Mouse (Mus musculus) testis, adult 2 months (tissue): Measurements from ENCODE around the gene Ift122. TPM values are rescaled to one million over a fixed set of nuclear protein-coding genes. Genes with fewer than 3 reads are reported as not detected.

Source experiments
- H3K27ac ChIP-seq: fragments of 200-500 bp; 2 replicates; pipeline ENCODE4 v1.5.1; 2012; ENCODE audit warnings: low read depth, low read length; ENCODE audit not compliant: control insufficient read depth, insufficient read depth
- H3K27me3 ChIP-seq: fragments of 200-500 bp; 2 replicates; pipeline ENCODE4 v1.6.1; 2012; ENCODE audit warnings: mild to moderate bottlenecking, low read length, moderate library complexity; ENCODE audit not compliant: control insufficient read depth, insufficient read depth
- H3K36me3 ChIP-seq: fragments of 200-500 bp; 2 replicates; pipeline ENCODE4 v1.6.1; 2012; ENCODE audit warnings: mild to moderate bottlenecking, low read length; ENCODE audit not compliant: control insufficient read depth, insufficient read depth
- H3K4me1 ChIP-seq: fragments of 200-500 bp; 2 replicates; pipeline ENCODE4 v1.6.1; 2012; ENCODE audit warnings: low read length; ENCODE audit not compliant: control insufficient read depth, insufficient read depth
- H3K4me3 ChIP-seq: fragments of 200-500 bp; 2 replicates; pipeline ENCODE4 v1.5.1; 2012; ENCODE audit warnings: low read depth, mild to moderate bottlenecking, low read length, moderate library complexity, mixed read lengths; ENCODE audit not compliant: control insufficient read depth
- CTCF ChIP-seq: fragments of 200-500 bp; IDR thresholded peaks from 2 replicates; pipeline ENCODE4 v1.5.1; 2012; ENCODE audit warnings: low read depth, mild to moderate bottlenecking, inconsistent platforms, low read length, moderate library complexity; ENCODE audit not compliant: control insufficient read depth, insufficient read depth, insufficient replicate concordance
- POLR2A ChIP-seq: fragments of 200-500 bp; IDR thresholded peaks from 2 replicates; pipeline ENCODE4 v1.6.1; 2012; ENCODE audit warnings: low read depth, mild to moderate bottlenecking, inconsistent platforms, low read length, moderate library complexity; ENCODE audit not compliant: control insufficient read depth
- polyA plus RNA-seq: library from polyadenylated mRNA; depleted of rRNA; stranded (reverse); fragments of >200 nt; gene quantifications from 2 replicates; pipeline ENCODE4 v1.2.3, GENCODE M21; 2012

Ift122 gene
- polyA plus RNA-seq, 1 experiment, result 128 TPM

DNA sequence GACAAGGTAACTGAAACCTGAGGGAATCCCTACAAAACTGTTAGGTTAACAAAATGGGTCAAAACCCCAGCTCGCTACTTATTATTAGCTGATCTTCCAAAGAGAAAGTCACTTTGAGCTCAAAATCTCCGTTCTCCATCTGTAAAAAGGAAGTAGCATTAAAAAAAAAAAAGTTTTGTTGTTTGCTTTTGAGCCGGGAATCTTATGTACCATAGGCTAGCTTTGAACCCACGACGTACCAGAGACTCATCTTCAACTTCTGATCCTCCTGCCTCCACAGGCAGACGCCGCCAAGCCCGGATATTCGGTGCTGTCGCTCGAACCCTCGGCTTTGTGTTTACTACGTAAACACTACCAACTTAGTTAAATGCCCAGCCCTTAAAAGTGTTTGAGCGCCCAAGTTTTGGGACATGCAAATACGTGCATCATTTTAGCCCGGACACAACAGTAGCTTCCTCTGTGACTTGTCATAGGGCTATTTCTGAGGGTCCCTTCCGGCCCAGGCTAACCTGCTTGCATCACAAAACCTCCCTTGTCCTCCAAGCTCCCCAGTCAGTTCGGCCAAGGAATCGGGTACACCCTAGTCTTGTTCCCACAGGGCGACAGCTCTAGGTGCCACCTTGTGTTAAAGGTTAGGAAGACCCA lies 702 bp upstream of the Ift122 start:
- H3K4me1 ChIP-seq, result peaks cover 2% of the 10 kb centered on the region
- no peak for TF ChIP-seq CTCF
- no peak; the same call in 1 of the 2 replicates for TF ChIP-seq POLR2A
- no peaks in the 10 kb centered on the region for H3K27me3 ChIP-seq
- H3K4me3 ChIP-seq, result peak overlapping the region; percentile 100
- H3K36me3 ChIP-seq, result no peaks in the 10 kb centered on the region; the same call in 1 of the 2 replicates
- peak overlapping the region; percentile 85 for H3K27ac ChIP-seq

DNA sequence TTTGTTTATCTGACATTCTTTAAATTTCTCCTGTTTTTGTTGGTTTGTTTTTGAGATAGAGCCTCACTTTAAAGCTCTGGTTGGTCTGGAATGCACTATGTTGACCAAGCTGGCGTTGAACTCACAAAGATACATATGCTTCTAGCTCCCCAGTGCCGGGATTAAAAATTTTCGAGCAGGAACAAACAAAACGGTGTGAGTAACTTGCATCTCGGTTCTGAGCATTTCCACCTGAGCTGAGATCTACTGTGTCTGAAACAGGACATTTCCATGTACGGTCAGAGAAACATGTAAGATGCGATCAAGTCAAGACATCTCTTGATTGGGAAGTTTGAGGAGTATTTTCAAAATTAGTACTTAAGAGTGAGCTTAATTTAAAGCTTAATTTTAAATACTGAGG lies 715 bp downstream of the Ift122 start:
- Histone ChIP-seq H3K27me3 (no peaks in the 10 kb centered on the region), H3K4me1 (peaks cover 2% of the 10 kb centered on the region), H3K4me3 (peak overlapping the region; percentile 100), H3K27ac (peak overlapping the region; percentile 100), H3K36me3 (no peaks in the 10 kb centered on the region; the same call in 1 of the 2 replicates)
- no peak for TF ChIP-seq POLR2A
- no peak for TF ChIP-seq CTCF

DNA sequence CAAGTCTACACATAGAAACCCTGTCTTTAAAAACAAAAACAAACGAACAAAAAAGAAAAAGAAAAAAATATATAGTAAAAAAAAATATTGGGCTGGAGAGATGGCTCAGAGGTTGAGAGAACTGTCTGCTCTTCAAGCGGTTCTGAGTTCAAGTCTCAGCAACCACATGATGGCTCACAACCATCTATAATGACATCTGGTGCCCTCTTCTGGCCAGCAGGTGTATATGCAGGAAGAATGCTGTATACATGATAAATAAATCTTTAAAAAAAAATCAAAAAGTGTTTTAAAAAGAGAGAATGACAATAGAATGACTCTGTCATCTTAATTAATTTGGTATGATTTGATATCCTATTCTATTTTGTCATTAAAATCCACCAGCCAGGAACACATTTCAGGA lies 1.2 kb downstream of the Ift122 start:
- TF ChIP-seq CTCF, result no peak
- TF ChIP-seq POLR2A, result no peak
- H3K27me3 ChIP-seq, result no peaks in the 10 kb centered on the region
- peak overlapping the region; percentile 79 for H3K4me3 ChIP-seq
- no peaks in the 10 kb centered on the region; the same call in 1 of the 2 replicates for H3K36me3 ChIP-seq
- H3K4me1 ChIP-seq, result peaks cover 2% of the 10 kb centered on the region
- H3K27ac ChIP-seq, result no peak overlapping the region

DNA sequence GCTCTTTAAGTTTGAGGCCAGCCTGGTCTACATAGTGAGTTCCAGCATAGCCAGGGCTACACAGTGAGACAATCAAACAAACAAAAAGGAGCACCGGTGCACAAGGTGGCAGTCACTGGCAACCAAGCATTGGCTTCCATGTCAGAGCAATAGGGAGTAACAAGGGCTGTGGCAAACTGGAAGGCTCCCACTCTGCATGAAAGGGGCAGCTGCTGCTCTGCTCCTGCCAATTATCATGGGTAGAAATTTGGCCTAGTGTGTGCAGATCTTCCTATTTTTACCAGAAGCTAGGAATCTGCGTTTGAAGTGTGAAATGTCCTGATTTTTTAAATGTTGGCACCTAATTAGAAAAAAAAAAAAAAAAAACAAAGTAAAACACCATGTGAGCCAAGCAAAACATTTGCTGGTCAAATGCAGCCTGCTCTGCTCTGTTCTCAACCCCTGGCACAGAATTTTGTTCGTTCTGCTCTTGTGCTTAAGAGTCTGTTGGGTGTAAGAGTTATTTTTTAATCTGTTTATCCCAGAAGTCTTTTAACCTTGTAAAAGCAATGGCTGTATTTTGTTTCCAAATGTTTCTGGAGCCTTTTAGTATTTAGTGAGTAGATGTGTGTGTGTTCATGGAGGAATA lies 2.6 kb downstream of the Ift122 start:
- no peaks in the 10 kb centered on the region for H3K27me3 ChIP-seq
- TF ChIP-seq CTCF (no peak), POLR2A (no peak)
- H3K36me3 ChIP-seq, result no peaks in the 10 kb centered on the region; the same call in 1 of the 2 replicates
- peak overlapping the region; percentile 57 for H3K4me3 ChIP-seq
- H3K27ac ChIP-seq, result peak overlapping the region; percentile 52
- H3K4me1 ChIP-seq, result peaks cover 2% of the 10 kb centered on the region

DNA sequence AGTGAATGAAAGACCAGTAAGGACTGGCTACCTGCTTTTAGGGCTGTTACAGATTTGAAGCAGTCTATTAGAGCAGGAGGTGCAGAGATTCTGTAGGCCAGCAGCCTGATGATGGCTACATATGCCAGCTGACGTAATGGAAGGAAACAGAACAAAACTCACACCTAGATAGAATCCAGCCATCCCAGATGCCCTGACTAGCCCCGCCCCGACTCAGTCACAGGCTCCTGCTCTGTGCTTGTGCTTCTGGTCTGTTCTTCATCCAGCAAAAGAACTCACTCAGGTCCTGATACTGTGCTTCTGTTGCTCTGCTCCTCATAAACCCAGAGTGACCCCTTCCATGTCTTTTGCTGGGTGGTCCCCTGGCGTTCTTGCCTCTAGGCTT lies 3.1 kb downstream of the Ift122 start:
- H3K4me1 ChIP-seq, result peaks cover 2% of the 10 kb centered on the region
- no peaks in the 10 kb centered on the region for H3K27me3 ChIP-seq
- H3K36me3 ChIP-seq, result no peaks in the 10 kb centered on the region; the same call in 1 of the 2 replicates
- no peak overlapping the region for H3K4me3 ChIP-seq
- no peak overlapping the region for H3K27ac ChIP-seq
- TF ChIP-seq POLR2A (no peak), CTCF (no peak)

DNA sequence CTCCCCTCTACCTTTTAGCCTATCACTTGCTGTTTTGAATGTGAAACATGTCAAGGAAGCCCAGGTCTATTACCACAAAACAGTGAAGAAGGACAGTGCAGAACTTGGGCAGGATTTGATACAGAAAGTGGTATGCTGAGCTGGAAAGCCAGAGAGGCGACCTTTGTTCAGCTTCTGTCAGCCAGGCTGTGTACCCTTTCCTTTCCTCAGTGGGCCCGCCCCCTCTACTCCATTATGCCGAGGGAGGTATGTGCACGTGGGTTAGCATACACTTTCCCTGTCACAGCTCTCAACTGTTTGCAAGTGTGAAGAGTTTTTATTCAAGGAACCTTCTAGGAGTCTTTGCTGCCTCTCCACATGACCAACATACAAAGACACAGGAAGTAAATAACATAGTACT lies 6.0 kb downstream of the Ift122 start:
- Histone ChIP-seq H3K4me1 (peaks cover 2% of the 10 kb centered on the region), H3K4me3 (no peak overlapping the region), H3K27ac (no peak overlapping the region), H3K27me3 (no peaks in the 10 kb centered on the region), H3K36me3 (peaks cover 1% of the 10 kb centered on the region; the same call in 1 of the 2 replicates)
- no peak for TF ChIP-seq POLR2A
- no peak for TF ChIP-seq CTCF

DNA sequence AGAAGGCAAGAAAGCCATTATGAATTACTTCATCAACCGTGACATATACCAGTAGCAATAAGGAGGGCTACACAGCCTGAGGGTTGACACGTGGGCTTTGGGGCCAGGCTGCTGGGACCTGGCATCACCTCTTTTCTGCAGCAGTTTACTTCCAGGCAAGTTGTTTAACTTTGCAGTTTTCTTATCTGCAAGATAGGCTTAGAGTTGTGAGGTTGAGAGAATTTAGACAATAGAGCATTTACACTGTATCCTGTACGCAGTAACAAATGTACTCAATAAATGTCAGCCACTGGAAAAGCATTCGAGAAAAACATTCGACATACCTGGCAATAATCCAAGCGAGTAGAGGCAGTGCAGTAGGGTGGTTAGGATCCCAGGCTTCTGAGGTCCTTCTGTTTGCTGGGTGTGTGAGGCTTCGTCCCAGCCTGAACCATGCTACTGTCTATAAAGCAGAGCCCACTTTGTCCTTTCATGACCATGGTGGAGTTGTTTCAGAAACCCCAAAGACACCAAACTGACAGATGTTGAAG lies 6.8 kb downstream of the Ift122 start:
- H3K4me1 ChIP-seq, result peaks cover 2% of the 10 kb centered on the region
- TF ChIP-seq POLR2A (no peak), CTCF (no peak)

More for the DNA sequence above, 6.8 kb downstream of the Ift122 start:
- H3K27me3 ChIP-seq, result no peaks in the 10 kb centered on the region
- H3K36me3 ChIP-seq, result peaks cover 2% of the 10 kb centered on the region; the same call in 1 of the 2 replicates
- no peak overlapping the region for H3K4me3 ChIP-seq
- no peak overlapping the region for H3K27ac ChIP-seq
